Mouse (Mus musculus) right cerebral cortex, adult 18-20 months (tissue): ENCODE measurements at regions not wholly inside any gene's neighbourhood (a gene's known extent, or its start where the extent isn't known, plus 50 kb on each side); places are given as distances from the start of the nearest gene placed in this dataset.
A peak's percentile ranks its signal among the peaks of the same experiment; 100 is the strongest.
"Not testable (repeated sequence)": the region's sequence is repeated elsewhere in the genome, so short reads cannot be mapped to it uniquely, and the experiment has no call there.

Experiments used
- DNase-seq: peaks from one replicate; pipeline ENCODE4 v3.0.0; 2022; ENCODE audit warnings: mixed read lengths

DNA sequence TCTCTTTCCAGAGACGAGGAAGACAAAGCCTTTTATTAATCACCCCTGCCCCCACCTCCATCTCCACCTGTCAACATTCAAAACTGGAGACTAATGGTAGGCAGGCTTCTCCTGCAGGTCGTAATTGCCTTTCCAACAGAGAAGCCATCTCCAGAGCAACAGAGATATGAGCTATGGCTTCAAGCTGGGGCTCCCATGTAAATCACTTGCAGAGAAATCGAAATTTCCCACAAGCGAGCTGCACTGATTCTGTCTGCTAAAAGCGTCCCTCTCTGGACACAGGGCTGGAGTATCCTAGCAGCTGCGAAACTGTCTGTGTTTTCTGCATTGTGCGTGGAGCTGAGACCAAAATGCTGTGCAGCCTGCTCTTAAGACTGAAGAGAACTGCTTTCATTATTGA, 176.6 kb downstream of the Cartpt start:
- no peak for DNase-seq

DNA sequence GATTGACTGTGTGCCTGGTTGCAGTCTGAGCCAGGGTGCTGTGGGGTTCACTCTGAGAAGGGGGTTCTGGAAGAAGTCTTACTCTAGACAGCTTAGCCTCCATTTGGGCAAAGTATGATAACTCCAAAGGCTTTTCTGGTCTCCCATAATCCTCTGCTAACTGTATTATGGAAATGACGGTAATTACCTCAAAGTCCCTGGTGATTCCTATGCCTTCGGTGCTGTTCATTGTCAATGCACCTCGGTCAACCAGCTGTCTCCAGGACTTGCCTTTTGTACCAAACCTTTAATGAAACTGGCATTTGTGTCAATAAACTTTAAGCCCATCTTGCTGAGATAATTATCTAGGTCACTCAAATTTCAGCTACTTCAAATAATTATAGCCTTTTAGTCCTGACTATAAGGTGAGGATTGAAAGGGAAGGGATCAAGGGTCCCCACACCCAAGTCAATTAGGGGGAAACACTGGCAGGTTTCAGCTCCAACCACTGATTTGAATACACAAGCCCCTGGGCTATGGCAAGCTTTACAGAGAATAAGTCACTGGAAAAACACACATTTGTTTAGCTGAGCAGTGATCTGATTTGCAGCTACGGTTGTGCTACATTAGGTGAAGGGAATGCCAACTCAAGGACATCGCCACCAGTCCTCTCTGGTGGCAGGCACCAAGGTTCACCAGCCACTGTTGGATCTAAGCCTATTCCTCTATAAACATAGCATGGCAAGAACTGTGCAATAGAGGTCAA, 177.5 kb downstream of the Cartpt start:
- DNase-seq, result no peak

DNA sequence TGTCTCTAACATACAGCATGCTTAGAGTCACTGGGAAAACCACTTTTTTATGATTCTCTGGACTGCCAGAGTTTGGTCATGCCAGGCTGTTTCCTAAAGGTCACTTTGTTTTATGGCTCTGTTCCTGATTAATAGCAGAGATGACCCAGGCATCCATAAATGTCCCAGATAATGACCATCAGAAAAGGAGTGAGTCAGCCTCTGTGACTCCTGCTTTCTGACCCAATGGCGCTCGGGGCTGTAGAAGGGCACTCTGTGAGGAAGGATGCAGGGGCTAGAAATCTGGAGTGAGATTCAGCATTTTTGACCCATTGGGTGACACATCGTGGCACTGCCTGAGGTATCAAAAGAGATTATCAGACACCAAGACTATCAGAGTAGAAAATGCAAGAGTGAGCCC, 180.3 kb downstream of the Cartpt start:
- DNase-seq, result no peak

DNA sequence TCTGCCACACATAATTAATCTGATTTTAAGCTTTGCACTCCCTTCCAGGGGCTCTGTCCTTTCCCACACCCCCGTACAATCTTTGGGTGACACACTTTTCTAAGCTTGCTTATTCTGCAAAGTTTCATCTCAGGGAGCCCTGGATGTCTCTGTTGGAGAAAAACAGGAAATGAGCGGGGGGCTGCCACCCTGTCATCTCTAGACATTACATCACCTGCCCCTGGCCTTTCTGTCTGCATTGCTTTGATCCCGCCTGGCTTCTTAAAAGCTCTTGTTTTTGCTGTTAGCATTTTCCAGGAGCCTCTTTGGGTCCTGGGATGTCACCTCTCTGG, 180.2 kb upstream of the Map1b start:
- no peak for DNase-seq

DNA sequence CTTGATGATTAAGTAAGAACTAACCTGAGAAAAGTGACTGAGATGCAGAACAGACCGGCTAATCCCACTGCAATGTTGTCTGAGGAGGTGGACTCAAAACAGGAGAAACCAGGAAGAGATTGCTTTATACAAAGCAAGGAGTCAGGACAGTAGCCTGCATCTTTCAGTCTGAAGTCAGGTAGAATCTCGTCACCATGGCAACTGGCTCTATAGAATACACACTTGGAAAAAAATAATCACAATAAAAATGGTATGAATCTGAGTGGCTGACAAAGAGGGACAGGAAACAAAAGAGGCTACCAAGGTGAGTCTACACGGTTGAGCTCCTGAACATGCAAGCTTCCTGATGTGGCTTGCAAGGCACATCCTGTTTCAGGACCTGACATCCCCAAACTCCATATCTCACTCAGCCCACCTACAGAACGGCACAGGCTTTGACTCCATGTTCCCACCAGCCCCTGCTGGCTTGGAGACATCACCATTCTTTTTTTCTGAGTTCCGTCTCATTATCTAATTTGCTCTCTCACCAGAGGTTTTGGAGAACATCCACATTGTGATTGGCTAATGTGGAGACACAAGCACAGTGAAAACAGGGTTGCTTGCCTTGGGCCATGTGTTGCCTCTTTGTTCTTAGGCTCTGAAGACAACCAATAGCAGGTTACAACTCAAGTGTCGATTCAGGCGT, 179.7 kb upstream of the Map1b start:
- DNase-seq, result no peak

DNA sequence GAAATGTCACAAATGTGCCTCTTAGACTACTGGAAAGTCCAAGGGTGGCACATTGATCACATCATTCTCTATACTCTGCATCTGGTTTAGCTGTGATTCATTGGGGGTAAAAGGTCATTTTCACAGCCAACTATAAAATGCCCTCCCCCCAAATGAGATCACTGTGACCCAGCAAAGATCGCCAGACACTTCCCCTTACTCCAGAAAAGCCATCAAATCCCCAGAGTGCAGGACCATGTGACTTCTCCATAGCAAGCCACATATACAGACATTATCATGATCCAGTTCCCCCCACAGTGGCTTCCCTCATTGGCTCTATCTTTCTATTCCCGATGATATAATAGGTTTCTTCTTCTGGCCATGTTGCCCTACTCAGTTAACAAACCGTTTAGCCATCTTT, 163.6 kb upstream of the Map1b start:
- DNase-seq, result no peak

DNA sequence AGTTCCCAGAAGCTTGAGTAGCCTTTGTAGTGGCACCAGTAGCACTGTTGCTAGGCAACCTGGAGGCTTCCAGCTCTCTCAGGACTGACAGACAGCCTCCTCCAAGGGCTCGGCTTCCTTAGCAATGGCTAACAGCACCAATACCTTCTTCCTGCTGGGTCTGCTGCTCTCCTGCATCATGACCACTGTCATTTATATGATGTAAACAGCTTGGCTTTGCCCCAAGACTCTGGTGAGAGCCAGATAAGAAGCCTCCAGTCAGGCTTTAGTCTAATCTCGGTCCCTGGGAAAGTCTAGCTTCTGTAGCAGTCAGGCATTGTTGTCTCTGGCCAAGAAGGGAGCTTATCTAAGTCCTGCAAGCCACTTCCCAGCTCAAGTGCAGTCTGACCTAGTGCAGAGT, 163.1 kb upstream of the Map1b start:
- no peak for DNase-seq

DNA sequence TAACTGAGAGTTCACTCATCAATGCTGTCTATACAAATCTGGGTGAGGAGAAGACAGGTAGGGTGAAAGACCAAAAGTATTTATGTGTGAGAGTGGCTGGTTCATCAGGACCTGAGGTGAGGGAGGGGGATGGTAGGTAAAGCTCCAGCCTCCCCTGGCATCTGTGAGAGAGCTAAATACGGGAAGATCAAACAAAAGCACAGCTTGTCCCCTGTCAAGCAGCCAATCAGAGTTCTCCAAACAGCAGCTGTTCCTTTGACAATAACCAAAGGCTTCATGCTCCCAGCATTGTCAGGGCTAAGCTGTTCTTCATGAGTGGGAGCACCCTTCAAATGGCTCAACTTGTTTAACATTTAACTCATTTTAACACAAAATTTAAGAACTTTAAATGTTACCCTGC, 160.1 kb upstream of the Map1b start:
- peak; percentile 9 for DNase-seq

DNA sequence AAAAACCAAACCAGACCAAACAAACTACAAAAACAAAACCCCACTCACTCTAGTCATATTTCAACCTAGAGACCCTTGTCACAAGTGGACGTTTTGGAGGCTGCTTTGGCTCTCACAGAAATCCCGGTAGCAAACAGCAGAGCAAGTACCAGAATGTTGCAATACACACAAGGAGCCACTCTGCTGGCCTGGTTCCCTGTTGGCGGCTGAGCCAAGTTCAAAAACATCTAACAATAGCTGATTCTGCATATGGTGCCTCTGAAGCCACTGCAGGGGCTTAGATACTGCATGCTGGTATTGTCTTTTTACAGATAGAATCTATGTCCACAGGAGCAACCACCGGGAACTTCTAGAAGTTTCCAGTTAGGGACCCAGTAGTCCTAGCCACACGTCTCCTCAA, 159.6 kb upstream of the Map1b start:
- no peak for DNase-seq

DNA sequence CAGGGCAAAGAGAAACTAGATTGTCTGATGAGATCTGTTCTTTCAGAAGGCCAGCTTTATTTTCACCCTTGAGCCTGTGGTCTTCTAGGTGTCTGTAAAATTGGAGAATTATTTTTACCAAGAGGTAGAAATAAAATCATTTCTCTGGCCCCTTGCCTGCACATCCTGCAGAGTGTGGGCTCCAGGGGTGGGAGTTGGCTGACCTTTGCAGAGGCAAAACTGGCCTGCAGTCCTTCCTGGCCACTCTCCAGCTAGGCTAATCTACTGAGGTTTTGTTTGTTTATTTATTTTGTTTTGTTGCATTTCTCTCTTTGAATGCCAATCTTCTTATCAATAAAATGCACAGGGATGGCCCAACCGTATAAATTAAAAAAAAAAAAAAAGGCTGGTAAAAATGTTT, 156.4 kb upstream of the Map1b start:
- DNase-seq, result no peak

DNA sequence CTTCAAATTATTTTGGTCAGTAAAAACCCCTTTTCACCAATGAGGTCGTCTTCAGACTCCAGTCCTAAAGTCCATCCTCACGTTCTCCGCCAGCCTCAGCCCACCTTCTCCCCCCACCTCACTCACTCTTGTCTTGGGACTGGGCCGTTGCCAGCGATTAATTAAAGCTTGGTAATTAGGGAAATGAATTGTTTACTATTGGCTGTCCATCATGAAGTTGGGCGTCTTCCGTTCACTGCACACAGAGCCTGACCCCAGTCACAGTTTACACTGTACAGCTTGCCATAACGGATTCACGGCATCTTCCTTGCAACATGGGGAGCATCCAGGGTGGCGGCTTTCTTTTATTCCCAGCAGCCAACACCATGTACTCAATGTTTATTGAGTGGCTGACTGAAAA, 155.4 kb upstream of the Map1b start:
- no peak for DNase-seq

DNA sequence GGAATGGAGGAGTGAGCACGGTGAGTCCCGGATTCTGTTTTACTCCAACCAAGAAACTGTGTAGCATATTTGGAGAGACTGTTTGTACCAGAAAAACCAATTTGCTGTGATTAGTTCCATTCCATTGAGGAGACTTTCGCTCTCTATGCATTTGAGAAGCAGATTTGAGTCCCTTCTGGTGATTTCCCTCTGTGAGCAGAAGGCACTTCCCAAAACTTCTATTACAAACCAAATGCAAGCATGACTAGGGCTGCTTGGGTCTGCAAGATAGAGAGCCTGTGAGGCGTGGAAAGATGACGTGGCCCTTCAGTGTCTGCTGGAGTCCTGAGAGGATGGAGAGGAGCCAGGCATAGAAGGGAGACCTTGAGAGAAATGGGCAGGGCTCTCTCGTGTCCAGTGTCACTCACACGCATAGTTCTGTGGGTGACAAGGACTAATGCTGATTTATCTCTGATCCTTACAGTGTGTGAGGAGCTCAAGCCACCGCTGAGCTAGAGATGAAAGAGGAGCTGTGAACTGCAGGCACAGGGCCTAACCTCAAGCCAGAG, 153.7 kb upstream of the Map1b start:
- DNase-seq, result no peak

DNA sequence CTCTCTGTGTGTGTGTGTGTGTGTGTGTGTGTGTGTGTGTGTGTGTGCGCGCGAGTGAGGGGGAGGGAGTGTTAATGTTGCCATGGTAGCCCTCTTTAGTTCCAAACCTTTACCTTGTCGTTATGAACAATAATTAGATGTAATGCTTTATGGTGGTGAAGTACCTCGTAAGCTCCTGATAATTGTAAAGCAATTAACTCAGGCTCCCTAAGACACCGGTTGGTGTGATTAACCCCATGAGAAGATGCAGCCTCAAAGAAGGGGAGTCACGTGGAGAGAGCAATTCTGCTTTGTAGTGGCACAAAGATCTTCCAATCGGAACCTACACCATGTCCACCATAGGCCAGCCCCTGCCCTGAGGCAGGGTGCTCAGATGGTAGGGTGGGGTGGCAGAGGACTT, 152.3 kb upstream of the Map1b start:
- no peak for DNase-seq

DNA sequence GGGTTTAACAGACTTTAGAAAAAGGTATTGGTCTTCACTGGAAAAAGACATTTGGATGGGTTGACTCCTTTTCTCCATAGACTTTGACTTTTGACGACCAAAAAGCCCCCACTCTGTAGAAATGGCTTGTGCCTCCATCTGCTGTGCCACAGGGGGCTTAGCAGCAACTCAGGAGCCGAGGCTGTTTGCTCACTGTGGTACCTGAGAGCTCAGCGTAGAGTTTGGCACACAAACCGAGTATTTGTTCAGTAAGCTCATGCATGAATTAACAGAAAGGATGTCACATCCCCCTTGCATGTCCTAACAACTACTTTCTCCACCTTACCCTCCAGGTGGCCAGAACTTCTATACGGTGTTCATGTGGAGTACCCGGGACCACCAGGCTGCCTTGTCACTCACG, 149.7 kb upstream of the Map1b start:
- DNase-seq, result no peak

DNA sequence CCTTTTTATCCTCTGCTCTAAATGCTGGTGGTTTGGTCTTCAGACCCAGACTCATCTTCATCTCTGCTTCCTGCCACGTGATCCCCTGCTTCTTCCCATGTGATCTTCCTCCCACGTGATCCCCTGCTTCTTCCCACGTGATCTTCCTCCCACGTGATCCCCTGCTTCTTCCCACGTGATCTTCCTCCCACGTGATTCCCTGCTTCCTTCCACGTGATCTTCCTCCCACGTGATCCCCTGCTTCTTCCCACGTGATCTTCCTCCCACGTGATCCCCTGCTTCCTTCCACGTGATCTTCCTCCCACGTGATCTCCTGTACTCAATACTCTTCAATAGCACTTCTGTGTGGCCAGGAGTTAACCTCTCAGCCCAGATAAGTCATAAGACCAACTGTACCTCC, 147.1 kb upstream of the Map1b start:
- not testable (repeated sequence) for DNase-seq

DNA sequence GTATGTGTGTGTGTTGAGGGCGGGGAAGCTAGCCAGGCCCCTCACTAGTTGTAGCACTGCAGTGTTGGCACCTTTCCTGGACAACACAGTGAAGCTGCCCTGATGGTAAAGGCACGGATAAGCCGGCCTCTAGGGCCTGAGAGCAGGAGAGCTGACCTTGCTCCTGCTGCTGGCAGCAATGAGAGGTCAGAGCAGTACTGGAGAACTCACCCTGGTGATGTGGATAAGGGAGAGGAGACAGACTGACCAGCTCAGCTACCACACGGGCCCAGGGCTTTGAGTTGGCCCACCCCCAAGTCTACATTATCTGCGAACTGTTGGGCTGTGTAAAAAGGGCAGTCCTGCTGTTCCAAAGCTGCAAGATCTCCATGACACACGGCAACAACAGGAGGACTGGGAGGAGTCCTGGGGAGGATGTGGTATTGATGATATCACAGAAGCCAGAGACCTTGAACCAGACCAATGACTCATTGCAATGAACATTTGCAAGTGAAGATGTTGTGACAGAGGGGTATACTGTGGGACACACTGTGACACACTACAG, 131.4 kb upstream of the Map1b start:
- DNase-seq, result no peak

DNA sequence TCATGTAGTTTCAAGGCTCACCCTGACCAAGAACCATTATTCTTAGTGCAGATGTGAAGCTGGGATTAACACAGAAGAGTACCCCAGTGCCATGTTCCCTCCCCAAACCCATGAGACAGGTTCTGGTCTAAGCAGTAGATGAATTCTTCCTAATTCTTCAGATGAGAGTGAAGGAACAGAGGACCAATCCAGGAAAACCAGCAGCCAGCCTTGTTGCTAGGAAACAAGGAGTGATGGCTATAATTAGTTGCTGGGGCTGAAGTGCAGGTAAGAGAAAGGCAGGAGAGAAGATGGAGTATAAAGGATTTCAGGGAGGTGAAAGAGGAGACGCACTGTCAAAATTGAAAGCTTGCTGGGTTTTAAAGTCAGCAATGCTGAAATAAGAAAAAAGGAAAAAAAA, 128.4 kb upstream of the Map1b start:
- peak; percentile 17 for DNase-seq

DNA sequence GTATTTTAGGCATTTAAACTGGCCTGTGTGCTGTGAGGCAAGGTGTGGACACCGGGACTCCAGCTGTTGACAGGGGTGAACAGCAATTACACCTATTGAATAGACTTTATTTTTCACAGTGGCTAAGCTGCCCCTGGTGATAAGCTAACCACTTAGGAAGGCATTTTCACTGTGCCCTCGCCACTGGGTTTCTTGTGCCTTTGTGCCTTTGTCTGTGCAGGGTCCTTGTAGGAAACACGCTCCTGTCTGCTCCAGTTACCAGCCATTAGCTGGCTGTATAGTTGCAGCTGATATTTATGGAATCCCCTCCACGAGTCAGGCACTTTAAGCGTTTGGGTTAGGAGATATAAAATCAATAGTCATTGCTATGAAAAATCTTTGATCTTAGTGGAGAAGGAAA, 126.5 kb upstream of the Map1b start:
- no peak for DNase-seq

DNA sequence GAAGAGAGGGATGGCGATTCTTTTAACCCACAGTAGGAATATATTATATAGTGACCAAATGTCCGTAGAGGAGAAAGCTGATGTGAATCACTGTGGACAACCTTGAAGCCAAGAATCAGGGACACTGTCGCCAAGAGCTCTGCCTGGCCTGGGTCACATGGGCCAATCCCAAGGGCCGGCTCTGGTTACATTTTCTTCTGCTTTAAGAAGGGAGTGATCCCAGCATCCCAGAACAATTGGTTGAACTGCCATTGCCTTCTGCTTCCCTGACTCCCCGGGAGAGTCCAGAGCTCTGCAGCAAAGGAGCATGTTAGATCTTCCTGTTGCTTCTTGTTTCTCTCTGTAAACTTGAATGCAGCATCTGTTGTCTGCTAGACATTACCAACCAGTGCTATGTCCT, 126.0 kb upstream of the Map1b start:
- no peak for DNase-seq

DNA sequence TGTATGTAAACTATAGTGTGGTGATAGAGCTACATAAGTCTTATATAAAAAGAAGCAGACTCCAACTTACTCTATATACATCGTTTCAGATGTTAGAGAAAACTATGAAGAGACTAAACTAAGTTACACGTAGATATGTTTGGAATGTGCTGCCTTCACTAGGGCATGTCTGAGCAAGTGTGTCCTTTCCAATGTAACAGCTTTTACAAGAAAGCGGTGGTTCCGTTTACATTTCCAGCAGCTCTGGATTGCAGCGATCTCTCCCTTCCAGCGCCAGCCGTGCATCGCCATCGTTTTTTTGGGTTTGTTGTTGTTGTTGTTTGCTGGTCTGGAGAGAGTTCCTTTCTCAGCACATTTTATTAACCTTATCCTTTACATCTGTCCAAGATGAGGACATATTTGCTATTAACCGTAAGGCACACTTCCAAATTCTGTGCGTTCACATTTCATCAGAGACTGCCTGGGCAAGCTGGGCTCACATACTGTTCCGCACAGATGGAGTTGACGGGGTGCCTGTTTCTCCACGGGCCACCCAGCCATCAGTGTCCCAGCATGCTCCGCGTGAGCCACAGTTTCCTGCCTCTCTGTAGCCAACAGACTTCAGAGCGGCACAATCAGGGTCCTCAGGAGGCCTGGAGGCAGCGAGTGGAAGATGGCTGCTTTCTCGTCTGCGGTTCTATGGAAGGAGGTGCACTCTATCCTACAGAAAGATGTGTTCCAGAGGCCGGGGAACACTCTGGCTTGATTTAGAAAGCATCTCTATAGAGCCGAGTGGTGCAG, 125.2 kb upstream of the Map1b start:
- peak; percentile 21 for DNase-seq

DNA sequence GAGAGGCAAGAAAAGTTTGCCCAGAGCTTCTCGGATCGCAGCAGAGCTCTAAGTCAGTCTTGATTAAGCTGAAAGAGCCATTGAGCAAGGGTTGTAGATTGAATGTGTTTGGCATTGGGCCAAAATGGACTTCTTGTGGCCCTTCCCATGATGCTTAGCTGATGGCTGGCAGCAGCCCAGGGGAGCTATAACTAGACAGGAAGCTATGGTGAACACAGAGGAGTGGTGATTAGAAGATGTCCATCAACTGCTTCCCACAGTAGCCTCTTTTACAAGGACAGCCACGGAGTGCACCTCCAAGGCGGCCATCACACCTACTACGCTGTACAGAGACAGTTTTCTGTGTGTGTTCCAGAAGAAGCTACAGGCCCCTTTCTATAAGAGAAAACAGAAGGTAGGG, 116.4 kb upstream of the Map1b start:
- no peak for DNase-seq

DNA sequence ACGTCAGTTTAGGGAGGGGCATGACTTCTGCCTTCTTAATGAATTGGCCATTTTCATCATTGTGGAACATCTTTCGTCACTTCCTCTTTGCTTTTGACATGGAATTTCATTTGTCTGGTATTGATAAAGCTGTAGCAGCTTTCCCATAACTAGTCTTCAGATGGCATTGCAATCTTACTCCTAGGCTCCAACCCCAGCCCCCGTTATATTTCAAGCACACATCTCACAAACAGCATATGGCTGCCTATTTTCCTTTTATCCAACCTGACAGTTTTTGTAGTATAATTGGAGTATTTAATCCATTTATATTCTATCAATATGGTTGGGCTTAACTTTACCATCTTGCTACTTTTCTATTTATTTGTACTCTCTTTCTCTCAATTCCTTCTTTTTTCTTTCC, 114.5 kb upstream of the Map1b start:
- no peak for DNase-seq

DNA sequence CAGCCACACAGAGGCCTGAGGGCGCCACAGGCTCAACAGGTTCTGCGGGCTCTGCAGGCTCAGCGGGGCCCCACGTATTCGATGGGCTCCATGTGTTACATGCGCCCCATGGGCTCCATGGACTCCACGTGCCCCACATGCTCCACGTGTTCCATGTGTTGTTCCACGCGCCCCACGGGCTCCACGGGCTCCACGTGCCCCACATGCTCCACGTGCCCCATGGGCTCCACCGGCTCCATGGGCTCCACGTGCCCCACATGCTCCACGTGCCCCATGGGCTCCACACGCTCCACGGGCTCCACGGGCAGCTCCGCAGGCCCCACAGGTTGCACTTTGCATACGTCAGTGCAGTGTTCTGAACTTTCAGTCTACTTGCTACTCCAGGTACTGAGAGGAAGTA, 114.0 kb upstream of the Map1b start:
- no peak for DNase-seq

DNA sequence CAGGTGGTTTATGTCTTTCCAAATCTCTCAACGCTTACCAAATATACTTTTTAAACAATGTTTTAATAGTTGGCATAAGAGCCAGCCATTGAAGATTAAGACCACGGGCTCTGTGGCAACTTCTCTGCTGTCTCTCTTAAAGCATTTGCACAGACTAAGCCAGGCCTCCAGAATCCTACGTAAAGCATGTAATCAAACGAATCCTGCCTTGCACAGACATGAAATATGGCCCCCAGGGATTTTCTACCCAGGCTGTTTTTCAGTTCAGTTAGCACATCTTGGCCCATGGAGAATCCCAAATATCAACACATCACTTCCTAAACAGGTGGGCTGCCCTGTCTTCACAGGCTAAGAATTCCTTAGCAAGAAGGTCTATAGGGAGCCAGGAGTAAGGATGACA, 108.9 kb upstream of the Map1b start:
- no peak for DNase-seq
